Mouse (Mus musculus): Measurements from ENCODE around the gene Trank1.

- TF ChIP-seq POLR2AphosphoS2 (IDR thresholded peaks at IDR 0.05; ENCODE audit: insufficient read length, low read depth): no peak
- TF ChIP-seq POLR2A (IDR thresholded peaks at IDR 0.05; ENCODE audit: insufficient read length, low read depth): no peak
- TF ChIP-seq MAX (IDR thresholded peaks at IDR 0.05; ENCODE audit: low read depth): no peak
- TF ChIP-seq TCF12 (IDR thresholded peaks at IDR 0.05; ENCODE audit: insufficient read depth, poor library complexity, severe bottlenecking): no peak
- no peak for TF ChIP-seq USF1 (IDR thresholded peaks at IDR 0.05; ENCODE audit: low read depth)
- no peak for TF ChIP-seq TCF3 (IDR thresholded peaks at IDR 0.05; ENCODE audit: insufficient read length, low read depth)
Measured at GRCm38 (mm10) chr9:111387576-111387975, 76.0 kb downstream of the Trank1 start.
